Mouse (Mus musculus) erythroblast, adult 5-6 weeks (primary cell): ENCODE measurements around the gene Abhd6. TPM values are rescaled to one million over a fixed set of nuclear protein-coding genes. Genes with fewer than 3 reads are reported as not detected.

Experiments used
- ATAC-seq: replicated peaks from 2 replicates; pipeline ENCODE4 v1.8.0; 2016; ENCODE audit warnings: moderate number of reproducible peaks, mild to moderate bottlenecking, moderate TSS enrichment, inconsistent platforms; ENCODE audit not compliant: poor library complexity, low FRiP score, severe bottlenecking
- total RNA-seq, 2 experiments: library from RNA; stranded (forward) in 1 of 2; stranded (reverse) in 1 of 2; fragments of 150-400 nt in 1 of 2; fragments of 200-764, 138-1000 nt in 1 of 2; gene quantifications; 2 replicates each; pipeline versions ENCODE4 v1.2.3 to v1.2.4; 2015 to 2017; ENCODE audit warnings: low replicate concordance in 2 of 2

Abhd6 gene
- total RNA-seq, 2 experiments from 2014 or later, result not detected

- ATAC-seq, result no peak
These were observed 22.2 kb downstream of the Abhd6 start for GRCm38 (mm10) chr14:8024936-8025335.

- no peak for ATAC-seq
These were observed 24.2 kb downstream of the Abhd6 start for GRCm38 (mm10) chr14:8026769-8027531.

- ATAC-seq, result no peak
These were observed 25.4 kb downstream of the Abhd6 start for GRCm38 (mm10) chr14:8028086-8028485.

DNA sequence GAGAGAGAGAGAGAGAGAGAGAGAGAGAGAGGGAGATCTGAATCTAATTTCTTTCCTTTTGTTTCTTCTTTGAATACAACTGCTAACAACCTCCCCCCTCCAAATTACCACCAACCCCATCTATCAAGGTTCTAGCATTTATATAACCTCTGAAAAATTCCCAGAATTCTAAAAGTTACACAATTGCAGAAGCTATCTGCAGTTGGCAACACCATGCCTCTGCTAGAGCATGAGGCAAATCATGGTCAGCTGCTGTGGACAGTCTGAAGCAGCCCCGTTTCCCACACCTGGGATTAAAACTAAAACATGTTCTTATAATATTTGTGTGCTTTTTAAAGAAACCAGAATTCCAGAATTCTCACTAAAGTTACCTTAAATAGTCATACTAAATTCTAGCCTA is 27.1 kb downstream of the Abhd6 start:
- no peak for ATAC-seq

DNA sequence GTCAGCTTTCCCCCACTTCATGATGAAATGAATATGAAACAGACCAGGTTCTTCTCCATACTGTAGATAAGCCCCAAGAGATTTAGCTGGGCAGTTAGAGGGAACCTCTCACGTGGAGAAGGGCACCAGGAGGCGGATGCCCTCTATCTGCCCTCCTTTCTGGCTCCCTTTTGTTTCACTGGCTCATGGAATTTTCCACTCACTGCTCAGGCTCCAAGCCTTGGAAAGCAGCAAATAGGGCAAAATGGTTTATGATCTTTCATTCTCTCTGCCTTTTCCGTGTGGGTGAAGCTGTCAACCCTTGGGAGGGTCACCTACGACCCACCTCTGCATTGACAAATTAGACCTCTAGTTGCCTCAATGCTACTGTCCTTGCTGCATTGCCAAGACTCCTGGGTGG is 27.8 kb downstream of the Abhd6 start:
- ATAC-seq, result no peak

GRCm38 (mm10) chr14:8032087-8032944 is 29.6 kb downstream of the Abhd6 start:
- ATAC-seq, result no peak

- ATAC-seq, result no peak
These were observed 31.9 kb downstream of the Abhd6 start for GRCm38 (mm10) chr14:8034561-8034960.

DNA sequence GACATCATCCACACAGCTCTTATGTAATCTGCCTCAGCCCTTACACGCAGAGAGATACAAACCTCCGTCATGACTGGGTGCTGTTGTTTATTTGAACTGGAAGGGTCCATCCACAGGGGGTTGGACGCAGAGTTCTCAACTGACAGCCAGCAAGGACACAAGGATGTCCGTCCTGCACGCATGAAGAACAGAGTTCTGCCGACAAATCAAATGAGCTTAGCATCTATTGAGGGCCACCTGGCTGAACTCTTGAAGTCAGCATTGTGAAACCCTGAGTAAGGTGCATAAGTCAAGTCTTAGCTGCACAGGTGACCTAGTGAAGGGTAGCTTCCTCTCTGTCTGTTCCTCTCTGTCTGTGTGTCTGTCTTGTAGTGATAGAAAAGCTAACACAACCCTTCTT is 33.2 kb downstream of the Abhd6 start:
- ATAC-seq, result no peak

DNA sequence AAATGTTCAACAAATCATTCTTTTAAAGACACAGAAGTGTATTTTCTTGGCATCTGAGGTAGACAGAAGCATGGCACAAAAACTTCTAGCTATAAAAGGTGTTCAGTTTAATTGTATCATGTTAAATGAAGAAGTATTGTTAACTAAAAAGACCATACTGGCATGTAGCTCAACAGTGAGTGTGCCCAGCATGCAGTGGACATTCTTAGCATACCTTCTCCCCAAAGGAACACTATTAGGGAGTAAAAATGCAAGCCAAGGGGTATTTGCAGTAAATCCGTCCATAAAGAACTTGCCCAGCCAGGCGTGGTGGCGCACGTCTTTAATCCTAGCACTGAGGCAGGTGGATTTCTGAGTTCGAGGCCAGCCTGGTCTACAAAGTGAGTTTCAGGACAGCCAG is 33.7 kb downstream of the Abhd6 start:
- no peak for ATAC-seq

DNA sequence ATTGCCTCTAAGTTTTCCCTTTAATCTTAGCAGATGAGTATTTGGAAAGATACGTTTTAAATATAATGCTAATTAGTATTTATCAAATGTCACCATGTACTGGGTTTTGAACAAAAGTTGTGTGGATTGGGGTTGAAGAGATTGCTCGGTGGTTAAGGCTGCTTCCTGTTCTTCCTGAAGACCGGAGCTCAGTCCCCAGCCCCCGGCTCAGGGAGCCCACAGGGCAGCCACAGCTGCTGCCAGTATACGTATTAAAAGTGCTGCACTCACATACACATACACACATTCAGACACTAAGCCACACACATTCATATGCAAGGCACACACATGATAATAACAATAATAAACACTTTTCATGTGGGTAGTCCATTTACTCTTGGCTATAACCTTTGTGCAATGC is 35.4 kb downstream of the Abhd6 start:
- no peak for ATAC-seq

DNA sequence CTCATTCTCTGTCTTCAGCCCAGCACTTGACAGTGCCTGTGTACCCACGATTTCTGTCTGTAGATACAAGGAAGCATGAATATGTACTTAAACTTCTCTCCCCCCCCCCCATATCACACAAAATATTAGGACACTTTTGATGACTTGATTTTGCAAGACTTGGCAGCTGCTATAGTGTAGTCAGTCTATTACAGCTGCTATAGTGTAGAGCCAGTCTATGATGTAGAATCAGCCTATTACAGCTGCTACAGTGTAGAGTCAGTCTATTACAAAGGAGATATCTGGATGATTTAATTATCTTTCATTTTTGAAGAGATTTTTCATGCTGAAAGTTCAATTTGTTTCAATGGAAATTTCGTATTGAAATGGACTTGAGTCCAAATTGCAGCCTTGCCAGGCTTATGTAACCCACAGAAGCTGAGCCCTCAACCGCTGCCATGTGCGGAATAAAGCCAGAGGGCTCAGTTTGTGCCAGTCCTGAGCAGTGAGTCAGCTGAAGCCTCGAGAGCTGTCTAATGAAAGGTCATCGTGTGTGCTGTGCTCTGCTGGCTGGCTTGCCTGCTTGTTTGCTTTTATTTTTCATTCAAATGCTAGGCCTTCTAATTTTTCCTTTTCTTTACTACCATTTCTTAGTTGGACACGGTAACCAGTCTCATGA is 36.2 kb downstream of the Abhd6 start:
- no peak for ATAC-seq

- no peak for ATAC-seq
These were observed 37.5 kb downstream of the Abhd6 start for GRCm38 (mm10) chr14:8040179-8040578.

DNA sequence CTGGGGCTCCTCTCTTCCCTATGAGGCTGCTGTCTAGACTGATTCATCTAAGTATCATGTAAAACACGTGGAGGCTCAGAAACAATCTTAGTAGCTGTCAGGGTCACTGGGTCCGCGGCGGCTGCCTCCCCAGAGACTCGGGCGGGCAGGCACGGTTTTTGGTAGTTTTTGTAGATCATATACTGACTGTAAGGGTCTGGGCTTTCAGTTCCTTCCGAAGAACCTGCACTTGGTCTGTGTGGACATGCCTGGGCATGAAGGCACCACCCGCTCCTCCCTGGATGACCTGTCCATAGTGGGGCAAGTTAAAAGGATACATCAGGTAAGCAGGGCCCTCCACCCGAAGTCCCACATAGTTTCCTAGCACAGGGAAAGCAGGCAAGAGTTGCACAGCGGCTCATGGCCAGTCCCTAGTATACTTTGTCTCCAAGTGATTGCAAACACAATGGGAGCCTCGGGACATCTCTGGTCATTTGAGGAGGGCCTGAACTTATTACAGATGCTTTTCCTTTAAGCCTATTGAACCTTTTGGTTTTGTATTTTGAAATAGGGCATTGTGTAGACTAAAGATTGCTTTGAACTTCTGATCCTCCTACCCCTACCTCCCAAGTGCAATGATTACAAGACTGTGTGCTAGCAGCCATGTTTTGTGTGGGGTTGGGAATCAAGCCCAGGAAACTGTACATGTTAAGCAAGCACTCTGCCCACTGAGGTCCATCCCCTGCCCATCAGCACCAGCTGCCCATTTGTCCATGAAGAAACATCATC is 38.4 kb downstream of the Abhd6 start:
- no peak for ATAC-seq

- ATAC-seq, result no peak
These were observed 39.4 kb downstream of the Abhd6 start for GRCm38 (mm10) chr14:8042120-8042519.

- no peak for ATAC-seq
These were observed 39.9 kb downstream of the Abhd6 start for GRCm38 (mm10) chr14:8042577-8042976.

- ATAC-seq, result no peak
These were observed 41.6 kb downstream of the Abhd6 start for GRCm38 (mm10) chr14:8044330-8044729.

- no peak for ATAC-seq
These were observed 42.1 kb downstream of the Abhd6 start for GRCm38 (mm10) chr14:8044786-8045185.

GRCm38 (mm10) chr14:8045187-8045846 is 42.6 kb downstream of the Abhd6 start:
- ATAC-seq, result no peak

- ATAC-seq, result no peak
These were observed 44.1 kb downstream of the Abhd6 start for GRCm38 (mm10) chr14:8046839-8047238.
